Mouse (Mus musculus) MEL (cell line): ENCODE measurements around the gene Cdca3. TPM values are rescaled to one million over a fixed set of nuclear protein-coding genes. Genes with fewer than 3 reads are reported as not detected.

Experiments used
- DNase-seq: peaks from one replicate; pipeline ENCODE4 v3.0.0; 2011; ENCODE audit warnings: low read depth, low spot score
- H3K27ac ChIP-seq: 2 replicates; pipeline ENCODE4 v1.5.1; 2012; ENCODE audit warnings: low read depth, mild to moderate bottlenecking, control low read depth, low read length, moderate library complexity; ENCODE audit not compliant: control insufficient read depth
- H3K27me3 ChIP-seq, 2 experiments: fragments of 150-350 bp in 1 of 2; sonication (generic) in 1 of 2; 2 replicates each; pipeline ENCODE4 v1.6.1; 2012; ENCODE audit warnings: low read length in 2 of 2, mild to moderate bottlenecking in 2 of 2, improper control_type of control experiment in 1 of 2, moderate library complexity in 1 of 2; ENCODE audit not compliant: insufficient read depth in 2 of 2, control insufficient read depth in 1 of 2
- H3K36me3 ChIP-seq, 2 experiments: 2 replicates each; pipeline ENCODE4 v1.6.1; 2012 to 2014; ENCODE audit warnings: low read length in 2 of 2, improper control_type of control experiment in 1 of 2, inconsistent platforms in 1 of 2, mild to moderate bottlenecking in 1 of 2; ENCODE audit not compliant: insufficient read depth in 2 of 2, control insufficient read depth in 1 of 2
- H3K4me1 ChIP-seq, 2 experiments: fragments of 150-350 bp in 1 of 2; sonication (generic) in 1 of 2; 2 replicates each; pipeline ENCODE4 v1.6.1; 2012; ENCODE audit warnings: low read length in 2 of 2, improper control_type of control experiment in 1 of 2, mild to moderate bottlenecking in 1 of 2; ENCODE audit not compliant: insufficient read depth in 2 of 2, control insufficient read depth in 1 of 2
- H3K4me3 ChIP-seq, 2 experiments: fragments of 150-350 bp in 1 of 2; sonication (generic) in 1 of 2; 2 replicates each; pipeline ENCODE4 v1.5.1; 2012; ENCODE audit warnings: low read depth in 2 of 2, low read length in 2 of 2, mild to moderate bottlenecking in 2 of 2, moderate library complexity in 2 of 2, control low read depth in 1 of 2, improper control_type of control experiment in 1 of 2; ENCODE audit not compliant: control insufficient read depth in 1 of 2, insufficient read depth in 1 of 2
- H3K79me2 ChIP-seq: 2 replicates; pipeline ENCODE4 v1.6.1; 2012; ENCODE audit warnings: mild to moderate bottlenecking, low read length, moderate library complexity; ENCODE audit not compliant: control insufficient read depth, poor library complexity, insufficient read depth
- H3K9ac ChIP-seq: 2 replicates; pipeline ENCODE4 v1.6.1; 2012; ENCODE audit warnings: low read depth, mild to moderate bottlenecking, control low read depth, low read length, moderate library complexity; ENCODE audit not compliant: control insufficient read depth, poor library complexity, severe bottlenecking
- H3K9me3 ChIP-seq: fragments of 150-350 bp; sonication (generic); replicated peaks from 2 replicates; pipeline ENCODE4 v1.6.1; 2012; ENCODE audit warnings: mild to moderate bottlenecking, low read length, improper control_type of control experiment, moderate library complexity; ENCODE audit not compliant: insufficient read depth
- E2F4 ChIP-seq: IDR thresholded peaks from 2 replicates; pipeline ENCODE4 v1.6.1; 2011; ENCODE audit warnings: low read depth, low read length, improper control_type of control experiment, borderline replicate concordance
- ETS1 ChIP-seq: IDR thresholded peaks from 2 replicates; pipeline ENCODE4 v1.6.1; 2012; ENCODE audit warnings: low read depth, mild to moderate bottlenecking, inconsistent platforms, low read length, improper control_type of control experiment, moderate library complexity
- GABPA ChIP-seq: IDR thresholded peaks from 2 replicates; pipeline ENCODE4 v1.6.1; 2012; ENCODE audit warnings: low read depth, mild to moderate bottlenecking, inconsistent platforms, low read length, improper control_type of control experiment, moderate library complexity
- GATA1 ChIP-seq: IDR thresholded peaks from 2 replicates; pipeline ENCODE4 v1.6.1; 2011; ENCODE audit warnings: low read depth, low read length, improper control_type of control experiment
- HCFC1 ChIP-seq: IDR thresholded peaks from 2 replicates; pipeline ENCODE4 v1.6.1; 2012; ENCODE audit warnings: low read depth, mild to moderate bottlenecking, inconsistent platforms, low read length, improper control_type of control experiment, moderate library complexity
- MAFK ChIP-seq: IDR thresholded peaks from 2 replicates; pipeline ENCODE4 v1.6.1; 2011; ENCODE audit warnings: low read depth, mild to moderate bottlenecking, low read length, improper control_type of control experiment, borderline replicate concordance
- MXI1 ChIP-seq: IDR thresholded peaks from 2 replicates; pipeline ENCODE4 v1.6.1; 2011; ENCODE audit warnings: mild to moderate bottlenecking, low read depth, low read length, improper control_type of control experiment
- NRF1 ChIP-seq: IDR thresholded peaks from 2 replicates; pipeline ENCODE4 v1.6.1; 2014; ENCODE audit warnings: low read depth, mild to moderate bottlenecking, inconsistent platforms, low read length, improper control_type of control experiment, moderate library complexity; ENCODE audit not compliant: poor library complexity, insufficient read depth, severe bottlenecking
- POLR2A ChIP-seq, 2 experiments: IDR thresholded peaks; 2 replicates each; pipeline ENCODE4 v1.6.1; 2011 to 2012; ENCODE audit warnings: low read length in 2 of 2, mild to moderate bottlenecking in 2 of 2, control low read depth in 1 of 2, improper control_type of control experiment in 1 of 2, low read depth in 1 of 2, moderate library complexity in 1 of 2; ENCODE audit not compliant: control insufficient read depth in 1 of 2, insufficient read depth in 1 of 2, poor library complexity in 1 of 2
- POLR2AphosphoS5 ChIP-seq: IDR thresholded peaks from 2 replicates; pipeline ENCODE4 v1.6.1; 2012; ENCODE audit warnings: low read depth, borderline replicate concordance, mild to moderate bottlenecking, inconsistent platforms, low read length, moderate library complexity, mixed read lengths
- RCOR1 ChIP-seq: IDR thresholded peaks from 2 replicates; pipeline ENCODE4 v1.6.1; 2012; ENCODE audit warnings: low read depth, mild to moderate bottlenecking, inconsistent platforms, low read length, improper control_type of control experiment
- SIN3A ChIP-seq: IDR thresholded peaks from 2 replicates; pipeline ENCODE4 v1.6.1; 2012; ENCODE audit warnings: low read length, improper control_type of control experiment, inconsistent platforms
- TAL1 ChIP-seq: IDR thresholded peaks from 2 replicates; pipeline ENCODE4 v1.6.1; 2012; ENCODE audit warnings: mild to moderate bottlenecking, inconsistent platforms, low read length, moderate library complexity, mixed read lengths
- TCF12 ChIP-seq: IDR thresholded peaks from 2 replicates; pipeline ENCODE4 v1.6.1; 2014; ENCODE audit warnings: low read depth, mild to moderate bottlenecking, inconsistent platforms, low read length, improper control_type of control experiment, moderate library complexity
- UBTF ChIP-seq: IDR thresholded peaks from 2 replicates; pipeline ENCODE4 v1.6.1; 2012; ENCODE audit warnings: low read depth, mild to moderate bottlenecking, inconsistent platforms, low read length, improper control_type of control experiment, moderate library complexity, borderline replicate concordance; ENCODE audit not compliant: insufficient read depth
- ZMIZ1 ChIP-seq: IDR thresholded peaks from 2 replicates; pipeline ENCODE4 v1.6.1; 2012; ENCODE audit warnings: low read depth, mild to moderate bottlenecking, inconsistent platforms, low read length, improper control_type of control experiment, moderate library complexity
- polyA plus RNA-seq, 2 experiments: library from polyadenylated mRNA; stranded (reverse) in 1 of 2; unstranded in 1 of 2; fragments of >175 nt in 1 of 2; fragments of >200 nt in 1 of 2; gene quantifications; 2 replicates each; pipeline versions ENCODE4 v1.2.1 to v1.2.4; 2012; ENCODE audit warnings: low replicate concordance in 2 of 2, low read depth in 1 of 2; ENCODE audit not compliant: insufficient read length in 2 of 2, insufficient read depth in 1 of 2, missing spikeins in 1 of 2
- total RNA-seq: library from RNA; depleted of rRNA; stranded (reverse); fragments of 300-350 nt; gene quantifications from 2 replicates; pipeline ENCODE4 v1.2.3, GENCODE M21; 2012

The Cdca3 gene
- total and polyA plus RNA-seq, 3 experiments = 54.5 to 185 TPM; not detected in 1

GRCm38 (mm10) chr6:124782436-124782835, 46.9 kb upstream of the Cdca3 start:
- DNase-seq = peak; percentile 39
- H3K27ac ChIP-seq = no peak overlapping the region
- no peaks in the 10 kb centered on the region for H3K9me3 ChIP-seq
- H3K9ac ChIP-seq = no peak overlapping the region
- TF ChIP-seq NRF1 (no peak), SIN3A (no peak), GATA1 (no peak), E2F4 (no peak), MXI1 (no peak)
- no peaks in the 10 kb centered on the region; a peak in 1 of 4 replicates for H3K36me3 ChIP-seq
- H3K79me2 ChIP-seq = no peaks in the 10 kb centered on the region
- peak overlapping the region; percentile 45 to 52 for H3K4me3 ChIP-seq
- peaks cover 3 to 5% of the 10 kb centered on the region in 2 experiments; a peak in 3 of 4 replicates for H3K27me3 ChIP-seq
- no peaks in the 10 kb centered on the region; a peak in 1 of 4 replicates for H3K4me1 ChIP-seq

DNA sequence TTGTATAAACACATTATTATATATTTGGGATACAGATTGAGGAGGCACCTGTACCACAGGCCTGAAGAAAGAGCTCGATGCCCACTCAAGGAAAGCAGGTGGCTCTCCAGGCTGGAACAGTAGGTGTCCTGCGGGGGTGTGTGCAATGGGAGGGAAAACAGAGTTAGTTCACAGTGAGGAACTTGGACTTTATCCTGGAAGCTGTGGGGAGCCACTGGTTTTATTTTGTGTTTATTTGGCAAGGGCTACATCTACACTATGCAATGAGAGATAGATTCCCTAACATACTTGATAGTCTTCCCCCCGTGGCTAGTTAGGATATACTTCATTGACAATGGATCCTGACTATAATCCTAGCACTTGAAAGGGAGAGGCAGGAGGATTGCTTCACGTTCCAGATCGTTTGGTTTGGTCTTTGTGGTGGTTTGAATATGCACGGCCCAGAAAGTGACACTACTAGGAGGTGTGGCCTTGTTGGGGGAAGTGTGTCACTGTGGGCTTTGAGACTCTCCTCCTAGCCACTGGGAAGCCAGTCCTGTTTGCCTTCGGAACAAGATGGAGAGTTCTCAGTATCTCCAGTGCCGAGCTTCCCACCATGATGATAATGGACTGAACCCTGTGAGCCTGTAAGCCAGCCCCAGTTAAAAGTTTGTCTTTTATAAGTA, 42.5 kb upstream of the Cdca3 start:
- TF ChIP-seq TCF12 (no peak), TAL1 (no peak), HCFC1 (no peak), POLR2AphosphoS5 (no peak)
- TF ChIP-seq, all 39 proteins: peak for 0
- H3K36me3 ChIP-seq = peaks cover 0 to 9% of the 10 kb centered on the region in 2 experiments; a peak in 2 of 4 replicates
- H3K9ac ChIP-seq = no peak overlapping the region
- peak; percentile 48 for DNase-seq
- H3K9me3 ChIP-seq = no peaks in the 10 kb centered on the region
- H3K27ac ChIP-seq = no peak overlapping the region
- no peaks in the 10 kb centered on the region; the same call in 1 of the 2 replicates for H3K79me2 ChIP-seq
- no peaks in the 10 kb centered on the region for H3K27me3 ChIP-seq
- H3K4me3 ChIP-seq = no peak overlapping the region; a peak in 1 of 4 replicates
- H3K4me1 ChIP-seq = peaks cover 5 to 9% of the 10 kb centered on the region in 2 experiments

DNA sequence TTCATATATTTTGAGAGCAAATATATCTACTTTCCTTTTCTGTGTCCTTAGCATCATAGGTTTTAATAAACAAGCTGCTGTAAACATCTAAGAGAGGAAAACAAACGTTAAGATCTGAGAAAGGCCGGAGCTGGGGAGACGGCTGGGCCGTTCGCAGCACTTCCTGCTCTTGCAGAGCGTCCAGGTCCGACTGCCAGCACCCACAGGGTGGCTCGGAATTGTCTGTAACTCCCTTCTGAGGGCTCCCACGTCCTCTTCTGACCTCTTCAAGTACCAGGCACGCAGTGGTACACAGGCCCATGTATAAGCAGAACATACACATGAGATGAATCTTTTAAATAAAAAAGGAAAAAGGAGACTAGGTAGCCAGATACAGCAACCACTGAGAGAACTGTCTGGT, 41.6 kb upstream of the Cdca3 start:
- TF ChIP-seq POLR2A (IDR thresholded peaks at IDR 0.05; ENCODE audit: control insufficient read depth in 1 of 2, insufficient read depth in 1 of 2, low read depth in 1 of 2, low read length in 2 of 2, poor library complexity in 1 of 2) (no peak), POLR2AphosphoS5 (no peak), UBTF (no peak), GABPA (no peak), RCOR1 (no peak), TCF12 (no peak), ETS1 (no peak), MAFK (no peak), ZMIZ1 (no peak), HCFC1 (no peak)
- DNase-seq = no peak
- Histone ChIP-seq H3K9ac (no peak overlapping the region), H3K36me3 (peaks cover 0 to 9% of the 10 kb centered on the region in 2 experiments; a peak in 2 of 4 replicates), H3K4me1 (peaks cover 5 to 9% of the 10 kb centered on the region in 2 experiments), H3K27ac (no peak overlapping the region), H3K4me3 (no peak overlapping the region), H3K9me3 (no peaks in the 10 kb centered on the region), H3K79me2 (no peaks in the 10 kb centered on the region; the same call in 1 of the 2 replicates), H3K27me3 (no peaks in the 10 kb centered on the region)
